Mouse (Mus musculus): ENCODE results near the gene Ptpn7.

The Ptpn7 gene

DNA sequence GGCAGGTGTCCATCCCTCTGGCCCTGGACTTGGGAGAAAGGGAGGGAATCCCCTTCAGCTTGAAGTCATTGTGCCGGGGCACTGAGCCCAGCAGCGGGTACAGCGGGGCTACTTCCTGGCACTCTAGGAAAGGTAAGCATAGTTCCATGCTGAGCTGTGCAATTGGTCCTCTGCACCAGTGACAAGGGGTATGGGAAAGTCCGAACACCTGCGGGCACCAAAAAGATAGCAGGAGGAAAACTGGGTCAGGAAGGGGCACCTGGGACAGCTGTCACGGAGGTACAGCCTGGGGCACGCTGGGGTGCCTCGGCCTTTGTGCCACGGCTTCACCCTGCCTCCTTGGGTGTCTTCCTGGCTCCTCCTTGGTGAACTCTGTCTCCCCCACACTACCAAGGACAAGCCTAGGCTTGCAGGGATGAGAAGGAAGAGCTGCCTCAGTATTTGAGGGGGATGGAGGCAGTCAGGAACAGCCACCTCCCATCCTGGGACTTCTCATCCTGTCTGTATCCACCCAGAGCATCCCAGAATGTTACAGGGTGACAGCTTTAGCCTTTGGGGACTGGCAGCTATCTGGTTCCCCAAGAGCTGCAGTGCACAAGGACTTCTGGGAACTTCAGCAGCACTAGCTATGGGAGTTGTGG, 2.8 kb upstream of the Ptpn7 start:
- DNase-seq, result no peak

DNA sequence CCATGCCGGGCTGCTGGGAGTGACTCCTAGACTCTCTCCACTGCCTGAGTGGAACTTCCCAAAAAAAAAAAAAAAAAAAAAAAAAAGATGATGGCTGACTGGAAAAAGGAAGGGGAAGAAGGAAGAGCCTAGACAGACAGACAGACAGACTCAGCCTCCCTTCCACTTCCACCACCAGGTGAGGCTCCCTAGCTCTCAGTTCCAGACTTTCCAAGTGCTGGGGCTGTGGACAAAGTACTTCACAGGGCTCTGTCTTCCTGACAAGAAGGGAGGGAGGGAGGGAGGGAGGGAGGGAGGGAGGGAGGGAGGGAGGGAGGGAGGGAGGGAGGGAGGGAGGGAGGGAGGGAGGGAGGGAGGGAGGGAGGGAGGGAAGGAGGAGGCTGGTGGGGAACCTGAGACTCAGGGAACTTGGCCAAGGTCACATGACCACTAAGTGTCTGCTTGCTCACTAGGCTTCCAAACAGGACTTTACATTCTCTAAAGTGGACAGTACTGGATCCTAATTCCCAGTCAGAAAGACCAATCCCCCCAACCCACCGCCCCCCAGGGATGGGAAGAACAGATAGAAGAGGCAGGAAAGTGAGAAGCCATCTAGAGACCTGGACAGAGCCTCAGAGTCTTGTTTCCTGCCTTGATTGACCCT, 2.0 kb upstream of the Ptpn7 start:
- no peak for DNase-seq

DNA sequence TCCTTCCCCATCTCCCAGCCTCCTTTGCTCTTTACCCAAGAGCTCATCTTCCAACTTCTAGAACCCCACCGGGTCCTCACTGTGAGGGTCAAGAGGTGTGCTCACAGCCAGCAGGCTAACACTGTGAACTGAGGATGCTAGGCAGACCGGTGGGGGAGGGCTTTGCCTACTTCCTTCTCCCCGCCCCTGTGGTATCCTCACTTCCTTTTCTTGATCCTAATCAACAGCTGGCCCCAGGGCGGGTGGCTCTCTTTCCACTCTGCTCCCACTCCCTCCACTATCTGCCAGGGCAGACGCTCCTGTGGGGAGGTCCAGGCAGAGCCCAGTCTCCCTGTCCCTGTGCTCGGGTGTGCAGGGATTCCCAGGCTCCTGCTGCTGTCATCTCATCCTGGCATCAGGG, 1.5 kb upstream of the Ptpn7 start:
- peak; percentile 56 to 63 for DNase-seq

DNA sequence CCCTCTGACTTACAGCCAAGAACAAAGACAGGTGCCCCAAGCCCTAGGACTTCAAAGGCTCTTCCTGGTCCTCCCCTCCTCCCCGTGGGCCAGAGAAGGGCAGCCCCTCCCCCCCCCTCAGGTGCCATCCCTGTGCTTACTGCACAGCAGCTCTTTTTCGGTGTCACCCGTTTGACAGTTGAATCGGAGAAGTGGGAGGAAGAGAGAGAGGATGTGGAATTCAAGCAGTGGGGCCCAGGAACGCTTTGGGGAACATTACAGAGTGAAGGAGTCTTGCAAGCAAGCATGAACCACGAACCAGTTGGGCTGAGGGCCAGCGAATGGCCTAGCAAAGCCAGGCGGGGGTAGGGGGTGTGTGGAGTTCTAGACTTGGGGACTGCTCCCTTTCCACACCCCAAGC, 940 bp upstream of the Ptpn7 start:
- no peak for DNase-seq

DNA sequence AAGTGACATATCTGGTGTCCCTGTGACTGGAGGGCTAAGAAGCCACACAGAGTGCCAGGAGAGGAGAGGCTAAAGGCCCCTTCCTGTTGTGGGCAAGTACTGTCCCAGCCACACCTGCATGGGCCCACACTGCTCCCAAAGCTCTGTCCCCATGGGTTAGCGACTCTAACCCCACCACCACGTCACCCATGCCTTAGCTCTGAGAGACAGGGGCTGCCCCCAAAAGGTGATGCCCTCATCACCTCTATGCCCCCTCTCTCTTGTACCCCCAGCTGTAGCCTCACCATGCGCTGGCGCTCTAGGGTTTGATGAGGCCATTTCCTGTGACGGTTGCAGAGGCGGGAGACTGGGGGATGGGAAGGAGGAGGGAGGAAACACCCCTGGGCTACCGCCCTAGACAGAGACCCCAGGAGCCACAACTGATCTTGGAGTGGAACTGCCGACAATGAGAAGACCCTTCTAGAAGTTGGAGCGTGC, 431 bp downstream of the Ptpn7 start:
- DNase-seq, result peak; percentile 56 to 61

DNA sequence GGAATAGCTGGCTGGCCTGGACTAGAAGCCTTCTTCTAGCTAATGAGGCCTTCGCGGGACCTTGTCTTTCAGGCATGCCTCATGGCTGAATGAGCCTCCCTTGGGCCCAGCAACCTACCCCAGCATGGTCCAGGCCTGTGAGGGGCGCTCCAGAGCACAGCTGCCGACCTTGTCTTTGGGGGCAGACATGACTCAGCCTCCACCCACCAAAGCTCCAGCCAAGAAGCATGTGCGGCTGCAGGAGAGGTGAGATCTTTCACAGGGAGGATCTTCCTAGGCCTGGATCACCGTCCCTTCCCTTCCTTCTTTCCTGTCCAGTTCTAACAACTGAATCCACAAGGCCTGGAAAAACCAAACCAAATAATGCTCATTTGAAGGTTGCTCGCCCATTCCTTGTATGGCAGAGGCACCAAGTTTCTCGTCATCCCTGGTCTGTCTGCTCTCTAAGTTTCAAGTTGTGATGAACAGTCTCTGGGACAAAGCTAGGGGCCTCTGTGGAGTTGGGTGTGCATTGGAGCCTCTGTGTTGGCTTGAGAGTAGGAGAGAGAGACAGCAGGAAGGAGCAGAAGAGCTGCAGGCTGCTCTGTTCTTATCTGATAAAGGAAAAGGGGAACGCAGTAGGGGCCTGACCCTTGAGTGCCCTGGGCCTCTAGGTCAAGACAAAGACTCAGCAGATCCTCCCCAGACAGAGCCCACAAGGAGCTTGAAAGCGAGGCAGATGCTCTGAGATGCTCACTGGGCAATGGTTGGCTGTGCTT, 1.4 kb downstream of the Ptpn7 start:
- DNase-seq, result no peak

DNA sequence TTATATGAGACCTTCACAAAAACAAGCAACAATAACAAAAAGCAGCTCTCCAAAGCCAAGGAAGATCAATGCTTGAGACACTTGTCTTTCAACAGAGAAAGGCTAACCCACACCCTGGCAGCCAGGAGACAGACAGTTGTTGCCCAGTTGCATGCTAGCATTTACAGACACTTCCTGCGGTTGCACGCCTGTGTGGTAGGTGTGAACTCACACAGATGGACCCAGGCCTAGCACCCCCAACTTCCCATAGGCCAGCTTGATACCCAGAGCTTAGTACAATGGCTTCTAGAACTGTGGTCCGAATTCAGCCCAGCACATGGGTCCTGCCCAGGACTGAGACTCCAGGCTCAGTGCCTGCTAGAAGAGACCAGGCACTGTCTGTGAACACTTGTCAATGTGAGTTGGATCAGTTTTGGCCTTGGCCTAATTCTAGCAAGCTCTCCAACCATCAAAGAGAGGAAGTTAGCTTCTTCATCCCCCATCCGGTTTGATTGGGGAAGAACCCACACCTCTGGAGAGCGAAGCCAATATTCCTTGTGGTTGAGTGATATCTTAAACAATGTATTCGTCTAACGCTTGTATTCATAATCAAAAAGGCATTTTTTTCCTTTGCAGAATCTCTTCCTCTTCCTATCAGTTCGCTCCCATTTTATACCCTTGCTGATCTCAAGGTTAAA, 2.7 kb downstream of the Ptpn7 start:
- no peak for DNase-seq

DNA sequence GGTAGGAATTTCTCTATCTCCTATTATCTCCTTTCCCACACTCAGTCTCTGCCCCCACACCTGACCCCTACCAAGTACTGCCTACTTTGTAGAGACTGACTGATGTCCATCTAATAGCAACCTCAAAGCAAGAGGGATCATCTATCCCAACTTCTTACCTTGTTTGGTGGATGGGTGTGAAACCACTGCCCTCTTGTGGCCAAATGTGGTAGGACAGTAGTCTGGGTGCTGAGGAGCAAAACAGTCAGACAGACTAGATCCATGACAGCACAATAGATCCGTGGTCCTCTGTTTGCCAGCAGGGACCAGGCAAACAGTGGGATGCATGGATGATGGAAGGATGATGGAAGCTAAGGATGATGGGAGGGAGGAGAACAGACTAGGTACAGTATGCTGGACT, 4.0 kb downstream of the Ptpn7 start:
- DNase-seq, result peak; percentile 38 to 66

DNA sequence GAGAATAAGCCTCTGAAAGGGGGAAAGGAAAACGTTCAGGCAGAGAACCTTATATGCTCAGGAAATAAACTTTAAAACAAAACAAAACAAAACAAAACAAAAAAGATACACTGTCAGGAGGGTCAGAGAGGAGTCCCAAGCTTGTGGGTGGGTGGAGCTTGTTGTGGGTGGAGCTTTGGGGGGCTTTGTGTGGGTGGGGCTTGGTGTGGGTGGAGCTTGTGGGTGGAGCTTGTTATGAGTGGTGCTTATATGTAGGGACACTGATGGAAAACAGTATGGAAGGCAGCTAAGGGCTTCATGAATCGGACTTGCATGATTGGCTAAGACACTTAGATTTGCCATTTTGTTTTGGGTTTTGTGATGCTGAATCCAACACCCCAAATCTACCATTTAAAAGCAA, 7.4 kb downstream of the Ptpn7 start:
- DNase-seq, result no peak

DNA sequence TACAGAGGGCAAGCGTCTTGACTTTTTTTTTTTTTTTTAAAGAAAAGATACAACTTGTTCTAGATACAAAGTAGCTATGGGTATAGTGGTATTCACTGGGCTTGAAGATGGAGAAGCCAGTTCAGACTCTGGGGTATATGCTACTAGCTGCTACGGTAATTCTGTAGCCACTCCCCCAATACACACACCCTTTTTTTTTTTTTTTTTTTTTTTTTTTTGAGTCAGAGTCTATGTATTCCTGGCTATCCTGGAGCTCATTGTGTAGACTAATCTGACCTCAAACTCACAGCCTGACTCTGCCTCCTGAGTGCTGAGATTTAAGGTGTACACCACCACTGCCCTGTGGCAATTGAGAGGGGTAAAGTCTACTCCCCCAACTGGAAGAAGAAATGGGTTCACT, 10.0 kb downstream of the Ptpn7 start:
- no peak for DNase-seq

DNA sequence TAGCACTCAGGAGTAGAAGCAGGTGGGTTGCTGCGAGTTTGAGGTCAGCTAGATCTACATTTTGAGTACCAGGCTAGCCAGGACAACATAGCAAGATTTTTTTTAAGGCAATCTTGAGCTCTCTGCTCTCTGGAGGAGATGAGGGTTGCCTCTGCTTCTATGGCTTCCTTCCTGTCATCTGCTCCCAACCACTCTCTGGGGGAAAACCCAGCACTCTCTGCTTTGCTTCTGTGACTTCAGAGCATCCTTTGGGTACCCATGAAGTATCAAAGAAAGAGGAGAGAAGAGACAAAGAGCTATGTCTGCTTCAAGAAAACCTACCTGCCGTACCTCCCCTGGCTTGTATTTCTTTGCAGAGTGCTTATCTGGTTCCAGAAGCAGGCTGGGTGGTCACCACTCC, 11.4 kb downstream of the Ptpn7 start:
- peak in 1 of 2 experiments; percentile 3 for DNase-seq

DNA sequence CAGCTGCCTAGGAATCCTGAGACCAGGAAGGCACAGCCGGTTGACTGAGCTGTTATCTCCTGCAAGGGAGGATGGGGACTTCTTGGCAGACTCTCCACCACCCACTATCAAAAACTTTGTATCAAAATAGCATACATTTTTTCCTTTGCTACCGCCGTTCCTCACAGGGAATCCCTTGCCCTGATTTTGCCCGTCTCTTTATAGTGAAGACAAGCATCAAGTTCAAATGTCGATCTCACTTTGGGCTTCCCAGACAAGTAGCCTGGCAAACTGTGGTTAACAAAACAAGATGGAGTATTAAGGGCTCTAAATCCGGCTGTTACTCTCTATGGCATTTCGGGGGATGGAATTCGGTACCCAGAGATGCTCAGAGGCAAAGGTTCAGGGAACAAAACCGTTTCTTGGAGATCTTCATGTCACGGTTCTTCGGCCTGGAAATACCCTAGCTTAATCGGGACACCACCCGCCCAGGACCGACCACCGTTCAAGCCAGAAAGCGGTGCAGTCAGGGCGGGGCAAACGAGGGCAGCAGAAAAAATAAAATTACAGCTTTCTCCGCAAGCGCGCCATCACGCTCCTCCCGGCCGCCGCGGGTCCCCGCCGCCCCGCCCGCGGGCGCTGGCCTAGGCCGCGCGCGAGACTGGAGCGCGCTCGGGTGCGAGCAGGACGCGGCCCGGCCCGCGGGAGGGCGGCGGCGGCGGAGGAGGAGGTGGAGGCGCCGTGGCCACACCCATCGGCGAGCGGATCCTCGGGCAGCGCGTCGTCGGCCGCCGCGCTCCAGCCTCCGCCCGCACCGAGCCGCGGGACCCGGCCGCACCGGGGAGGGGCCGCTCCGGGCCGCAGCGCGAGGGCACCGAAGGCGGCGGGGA, 13.8 kb downstream of the Ptpn7 start, which contains the start of gene Arl8a:
Arl8a (plus strand) TSS at position 748 of the 869 bp plus-strand sequence.
- DNase-seq, result peak; percentile 79 to 84

DNA sequence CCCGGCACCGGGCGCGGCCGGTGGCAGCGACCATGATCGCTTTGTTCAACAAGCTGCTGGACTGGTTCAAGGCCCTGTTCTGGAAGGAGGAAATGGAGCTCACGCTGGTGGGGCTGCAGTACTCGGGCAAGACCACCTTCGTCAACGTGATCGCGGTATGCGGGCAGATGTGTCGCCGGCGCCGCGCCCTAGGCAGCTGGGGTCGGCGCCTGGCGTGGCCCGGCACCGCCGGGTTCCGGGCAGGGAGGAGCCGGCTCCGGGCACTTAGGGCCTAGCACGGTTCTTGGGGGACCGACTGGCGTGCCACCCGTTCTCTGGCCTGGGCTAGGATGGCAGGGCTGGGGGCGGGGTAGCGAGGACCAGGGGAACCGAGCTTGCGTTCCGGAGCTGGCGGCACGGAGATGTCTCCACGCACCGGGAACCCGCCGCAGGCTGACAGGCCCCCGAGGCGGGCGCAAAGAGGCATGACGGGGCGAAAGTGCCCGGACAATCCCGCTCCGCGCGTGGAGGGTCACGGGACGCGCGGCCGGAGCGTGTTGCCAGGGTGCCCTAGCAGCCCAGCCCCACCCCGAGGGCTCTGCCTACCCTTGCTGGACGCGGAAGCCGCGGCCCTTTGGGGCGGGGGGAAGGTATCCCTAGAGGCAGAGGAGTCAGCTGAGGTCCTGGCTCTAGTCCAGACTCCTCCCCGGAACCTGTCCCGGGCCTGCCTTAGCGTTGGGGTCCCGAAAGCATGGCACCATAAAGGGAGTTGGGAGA, 14.6 kb downstream of the Ptpn7 start:
- peak; percentile 76 to 77 for DNase-seq

DNA sequence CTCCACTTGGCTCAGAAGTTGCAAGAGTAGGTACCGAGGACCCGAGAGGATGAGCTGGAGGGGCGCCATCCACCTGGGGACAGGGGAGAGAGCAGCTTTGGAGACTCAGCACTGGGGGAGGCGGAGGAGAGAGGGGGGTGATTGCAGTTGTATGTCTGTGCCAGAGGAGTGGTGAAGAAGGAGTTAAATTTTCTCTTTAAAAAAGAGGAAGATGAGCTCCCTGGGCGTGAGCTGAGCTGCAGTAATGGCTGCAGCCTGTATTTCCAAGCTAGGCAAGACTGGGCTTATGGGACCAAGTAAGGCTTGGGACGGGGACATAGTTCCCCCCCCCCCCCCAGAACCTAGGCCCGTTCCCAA, 15.2 kb downstream of the Ptpn7 start:
- no peak for DNase-seq

DNA sequence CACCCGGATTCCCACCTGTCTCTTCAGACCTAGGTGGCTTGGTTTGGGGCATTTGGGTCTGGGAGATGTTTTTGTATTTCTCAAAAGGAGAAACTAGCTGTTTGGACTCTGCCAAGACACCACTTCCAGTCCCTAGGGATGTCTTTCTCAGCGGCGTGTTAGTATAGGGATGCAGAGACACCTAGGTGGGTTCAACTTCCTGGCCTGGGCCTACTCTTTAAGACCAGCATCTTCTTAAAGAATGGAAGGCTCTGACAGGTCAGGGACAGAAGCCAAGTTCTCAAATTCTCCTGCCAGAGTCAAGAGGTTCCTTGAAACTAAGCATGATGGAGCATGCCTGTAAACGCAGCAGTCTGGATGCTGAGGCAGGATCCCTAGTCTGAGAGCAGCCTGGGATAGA, 16.0 kb downstream of the Ptpn7 start:
- peak in 1 of 2 experiments; percentile 2 for DNase-seq

DNA sequence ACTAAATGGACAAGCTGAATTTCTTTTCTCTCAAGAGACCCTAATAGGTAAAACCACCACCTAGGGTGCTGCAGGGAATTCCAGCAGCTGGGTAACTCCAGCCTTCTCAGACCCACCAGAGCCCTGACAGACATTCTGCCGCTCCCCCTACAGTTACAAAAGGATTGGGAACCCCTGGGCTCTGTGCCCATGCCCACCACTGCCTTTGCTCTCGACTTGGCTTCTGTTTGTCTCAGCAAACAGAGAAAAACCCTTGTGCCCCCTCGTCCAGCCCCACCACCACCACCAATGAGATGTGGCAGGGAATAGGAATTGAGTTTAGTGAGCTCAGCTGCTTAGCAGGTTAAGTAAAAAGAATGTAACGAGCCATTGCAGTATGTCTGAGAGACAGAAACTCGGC, 16.5 kb downstream of the Ptpn7 start:
- peak in 1 of 2 experiments; percentile 2 for DNase-seq

DNA sequence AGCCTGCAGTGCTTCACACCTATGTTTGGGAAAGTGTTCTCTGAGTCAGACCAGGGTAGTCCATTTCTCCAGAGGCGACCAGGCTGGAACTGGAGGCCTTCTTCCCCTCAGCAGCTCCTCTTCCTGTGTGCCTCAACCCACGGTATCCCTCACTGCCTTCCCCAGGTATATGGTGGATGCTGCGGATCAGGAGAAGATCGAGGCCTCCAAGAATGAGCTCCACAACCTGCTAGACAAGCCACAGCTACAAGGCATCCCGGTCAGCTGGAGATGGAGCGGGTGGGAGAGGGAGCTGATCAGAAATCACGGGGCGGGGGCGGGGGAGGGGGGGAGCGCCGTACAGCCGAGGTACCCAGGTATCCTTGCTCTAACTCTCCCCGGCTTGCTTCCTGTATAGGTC, 21.5 kb downstream of the Ptpn7 start:
- no peak for DNase-seq

DNA sequence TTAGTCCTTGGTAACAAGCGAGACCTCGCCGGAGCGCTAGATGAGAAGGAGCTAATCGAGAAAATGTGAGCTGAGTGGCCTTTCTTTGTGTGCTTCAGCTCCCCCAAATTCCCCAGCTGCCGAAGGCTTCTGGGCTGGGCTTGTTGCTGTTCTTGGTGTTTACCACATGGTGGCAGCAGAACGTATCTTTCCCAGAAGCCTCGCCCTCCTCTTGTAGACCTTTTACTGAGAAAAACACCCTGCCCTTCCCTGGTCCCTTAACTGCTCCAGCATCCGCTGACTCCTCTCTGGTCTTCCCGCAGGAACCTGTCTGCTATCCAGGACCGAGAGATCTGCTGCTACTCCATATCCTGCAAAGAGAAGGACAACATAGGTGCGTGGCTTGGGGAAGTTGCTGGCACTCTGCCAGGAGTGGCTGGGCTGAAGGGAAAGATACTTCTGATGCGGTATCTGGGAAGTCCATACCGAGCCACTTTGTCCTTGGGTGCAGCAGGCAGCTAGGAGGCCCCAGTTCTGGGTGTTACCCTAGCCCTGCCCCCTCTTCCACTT, 22.0 kb downstream of the Ptpn7 start:
- peak; percentile 36 to 53 for DNase-seq

DNA sequence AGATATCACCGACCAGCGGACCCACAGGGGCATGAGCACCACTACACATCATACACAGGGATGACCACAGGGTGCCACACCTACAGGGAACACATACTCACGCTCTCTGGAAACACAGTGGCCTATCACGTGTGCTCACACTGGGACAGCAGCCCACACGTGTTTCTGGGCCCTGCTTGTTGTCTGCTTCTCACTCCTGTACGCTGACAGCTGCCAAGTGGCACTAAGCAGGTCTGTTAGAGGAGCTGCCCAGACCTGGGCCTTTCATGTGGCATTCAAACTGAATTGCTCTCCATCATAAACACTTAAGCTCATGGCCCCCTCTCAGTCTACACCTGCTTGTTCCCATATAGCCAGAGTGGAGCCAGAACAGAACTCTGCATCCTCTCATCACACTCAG, 23.8 kb downstream of the Ptpn7 start:
- DNase-seq, result no peak

DNA sequence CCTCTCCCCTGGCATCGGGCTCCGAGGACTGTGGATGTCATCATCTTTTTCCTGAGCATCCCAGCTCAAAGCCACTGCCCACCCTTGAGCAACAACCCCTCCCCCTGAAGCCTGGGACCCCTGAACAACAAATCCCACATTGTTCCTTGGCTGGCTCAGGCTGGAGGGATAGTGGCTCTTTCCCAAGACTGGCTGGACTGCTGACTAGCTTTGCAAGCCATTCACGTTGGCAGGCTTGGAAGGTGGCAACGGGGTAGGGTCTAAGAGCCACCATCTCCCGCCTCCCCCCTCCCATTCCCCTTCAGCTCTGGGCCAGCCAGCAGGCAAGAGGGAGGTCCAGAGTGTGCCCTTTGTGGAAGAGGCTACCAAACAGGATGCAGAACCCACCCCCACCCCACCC, 26.1 kb downstream of the Ptpn7 start:
- no peak for DNase-seq

DNA sequence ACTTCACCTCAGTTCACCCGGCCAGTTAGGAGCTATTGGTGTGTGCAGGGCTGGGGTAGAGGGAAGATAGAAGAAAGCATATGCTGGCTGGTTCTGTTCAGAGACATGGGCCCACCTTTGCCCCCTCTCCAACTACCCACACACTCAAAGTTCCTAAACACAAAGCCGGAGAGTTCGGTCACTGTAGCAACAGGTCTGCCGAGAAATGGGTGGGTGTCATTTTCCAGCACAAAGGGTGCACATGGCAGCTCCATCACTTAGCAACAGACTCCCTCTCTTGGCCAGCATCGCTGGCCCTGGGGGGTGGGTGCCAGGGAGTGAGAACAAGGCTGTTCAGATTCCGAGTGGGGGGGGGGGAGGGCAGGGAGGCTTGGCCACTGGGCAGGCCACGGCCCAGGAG, 26.6 kb downstream of the Ptpn7 start:
- no peak for DNase-seq
